ENCODE assay signal across 21 mouse cellular contexts in genomic region chrX:21589811-21590210, GRCm38 (mm10).
"Had no signal": no experiment of that assay in that cellular context is flagged by ENCODE, and none has a peak within 500 bp of the region (broad histone marks: within the 10 kb centered on the region; RNA-seq: fewer than 3 reads in every experiment).

No protein-coding gene starts in this region.

- H3K9me3 ChIP-seq: liver, embryonic 12.5 days; lung, embryonic 15.5 days; midbrain, embryonic 10.5 days; midbrain, embryonic 12.5 days; neural tube, embryonic 13.5 days; neural tube, embryonic 15.5 days; stomach, embryonic 15.5 days had no signal

- H3K9ac ChIP-seq: liver, embryonic 12.5 days; liver, embryonic 14.5 days; lung, embryonic 15.5 days; midbrain, embryonic 12.5 days; neural tube, embryonic 13.5 days; neural tube, embryonic 15.5 days; stomach, embryonic 15.5 days had no signal

- H3K36me3 ChIP-seq: liver, embryonic 12.5 days; lung, embryonic 15.5 days; midbrain, embryonic 10.5 days; midbrain, embryonic 12.5 days; neural tube, embryonic 13.5 days; neural tube, embryonic 15.5 days; stomach, embryonic 15.5 days had no signal

- H3K27ac ChIP-seq: liver, embryonic 12.5 days; liver, embryonic 14.5 days; lung, embryonic 15.5 days; midbrain, embryonic 10.5 days; midbrain, embryonic 12.5 days; neural tube, embryonic 13.5 days; neural tube, embryonic 15.5 days; stomach, embryonic 15.5 days; stomach, postnatal 0 days had no signal

- DNase-seq: lung, adult 18-20 months; lung, postnatal 14 days; midbrain, embryonic 14.5 days; right cerebral cortex, adult 18-20 months; right cerebral cortex, postnatal 25 days; right cerebral cortex, postnatal 4 days; spleen, adult 18-20 months; thymus, adult 2 months; thymus, postnatal 25 days; thymus, postnatal 4 days had no signal

- ATAC-seq: liver, embryonic 12.5 days; midbrain, embryonic 16.5 days had no signal

- H3K27me3 ChIP-seq: liver, embryonic 12.5 days; lung, embryonic 15.5 days; midbrain, embryonic 12.5 days; neural tube, embryonic 13.5 days; neural tube, embryonic 15.5 days; stomach, embryonic 15.5 days had no signal

- H3K4me2 ChIP-seq: liver, embryonic 12.5 days; lung, embryonic 15.5 days; midbrain, embryonic 12.5 days; neural tube, embryonic 13.5 days; neural tube, embryonic 15.5 days; stomach, embryonic 15.5 days had no signal

- H3K4me3 ChIP-seq: liver, embryonic 12.5 days; lung, embryonic 15.5 days; midbrain, embryonic 10.5 days; midbrain, embryonic 12.5 days; myocyte; neural tube, embryonic 13.5 days; neural tube, embryonic 15.5 days; stomach, embryonic 15.5 days had no signal

- H3K4me1 ChIP-seq: liver, embryonic 12.5 days; lung, embryonic 15.5 days; midbrain, embryonic 10.5 days; midbrain, embryonic 12.5 days; neural tube, embryonic 13.5 days; neural tube, embryonic 15.5 days; stomach, embryonic 15.5 days had no signal
